Mouse (Mus musculus) E14TG2a.4 (cell line): ENCODE results near the gene Srm.

ENCODE experiments used
- H3K27me3 ChIP-seq: 2 replicates; pipeline ENCODE4 v1.6.1; 2014; ENCODE audit warnings: low read length, control low read depth; ENCODE audit not compliant: insufficient read depth
- H3K36me3 ChIP-seq: 2 replicates; pipeline ENCODE4 v1.6.1; 2014; ENCODE audit warnings: low read length, control low read depth; ENCODE audit not compliant: insufficient read depth
- H3K4me1 ChIP-seq: replicated peaks from 2 replicates; pipeline ENCODE4 v1.6.1; 2014; ENCODE audit warnings: low read depth, low read length, control low read depth
- H3K4me3 ChIP-seq: replicated peaks from 2 replicates; pipeline ENCODE4 v1.5.1; 2014; ENCODE audit warnings: mild to moderate bottlenecking, low read length
- H3K9me3 ChIP-seq: 2 replicates; pipeline ENCODE4 v1.6.1; 2014; ENCODE audit warnings: low read length, control low read depth
- CTCF ChIP-seq: conservative IDR thresholded peaks from 2 replicates; pipeline ENCODE4 v1.5.1; 2014; ENCODE audit warnings: low read length
- NANOG ChIP-seq: IDR thresholded peaks from 2 replicates; pipeline ENCODE4 v1.6.1; 2014; ENCODE audit warnings: borderline replicate concordance, low read length, mixed read lengths
- POU5F1 ChIP-seq: IDR thresholded peaks from 2 replicates; pipeline ENCODE4 v1.6.1; 2014; ENCODE audit warnings: low read length, borderline replicate concordance

Srm gene

DNA sequence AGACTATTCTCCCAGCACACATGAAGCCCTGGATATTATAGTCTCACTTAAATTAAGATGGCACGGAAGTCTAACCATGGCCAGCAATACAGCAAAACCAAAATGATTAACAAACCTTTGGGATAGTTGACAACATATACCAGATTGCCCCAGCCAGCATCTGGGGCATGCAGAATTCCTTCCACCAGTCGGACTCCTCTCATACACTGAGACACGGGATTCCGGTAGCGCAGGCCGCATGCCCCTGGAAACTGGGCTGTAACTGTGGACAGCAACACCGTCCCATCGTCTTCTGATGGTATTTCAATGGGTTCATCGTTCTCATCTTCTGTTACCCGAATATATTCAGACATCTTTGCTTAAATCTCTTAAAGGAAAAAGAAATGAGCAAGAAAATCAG lies 33.7 kb downstream of the Srm start:
- Histone ChIP-seq H3K27me3 (no peaks in the 10 kb centered on the region), H3K4me3 (peak overlapping the region; percentile 98), H3K9me3 (no peaks in the 10 kb centered on the region), H3K36me3 (peaks cover 54% of the 10 kb centered on the region), H3K4me1 (peaks cover 73% of the 10 kb centered on the region)
- TF ChIP-seq POU5F1 (no peak), CTCF (no peak), NANOG (no peak)

GRCm38 (mm10) chr4:148625756-148626622 lies 34.7 kb downstream of the Srm start:
- TF ChIP-seq POU5F1 (no peak), CTCF (no peak), NANOG (no peak)
- no peaks in the 10 kb centered on the region for H3K9me3 ChIP-seq
- H3K36me3 ChIP-seq: peaks cover 44% of the 10 kb centered on the region
- H3K4me3 ChIP-seq: peak overlapping the region; percentile 98
- H3K4me1 ChIP-seq: peaks cover 65% of the 10 kb centered on the region
- no peaks in the 10 kb centered on the region for H3K27me3 ChIP-seq

- no peak for TF ChIP-seq POU5F1
- Histone ChIP-seq H3K4me3 (peak within 1 kb of the TSS; percentile 98), H3K27me3 (no peaks in the 10 kb centered on the region), H3K9me3 (no peaks in the 10 kb centered on the region), H3K36me3 (peaks cover 37% of the 10 kb centered on the region), H3K4me1 (peaks cover 59% of the 10 kb centered on the region)
These were observed 35.4 kb downstream of the Srm start, which contains the start of gene Tardbp for GRCm38 (mm10) chr4:148626623-148627185. Gene Tardbp (minus strand): TSS chr4:148627019.

GRCm38 (mm10) chr4:148627246-148627645 lies 35.9 kb downstream of the Srm start:
- Histone ChIP-seq H3K4me1 (peaks cover 59% of the 10 kb centered on the region), H3K27me3 (no peaks in the 10 kb centered on the region), H3K9me3 (no peaks in the 10 kb centered on the region), H3K36me3 (peaks cover 31% of the 10 kb centered on the region), H3K4me3 (peak overlapping the region; percentile 98)
- TF ChIP-seq POU5F1: no peak
- TF ChIP-seq NANOG: no peak
- no peak for TF ChIP-seq CTCF

DNA sequence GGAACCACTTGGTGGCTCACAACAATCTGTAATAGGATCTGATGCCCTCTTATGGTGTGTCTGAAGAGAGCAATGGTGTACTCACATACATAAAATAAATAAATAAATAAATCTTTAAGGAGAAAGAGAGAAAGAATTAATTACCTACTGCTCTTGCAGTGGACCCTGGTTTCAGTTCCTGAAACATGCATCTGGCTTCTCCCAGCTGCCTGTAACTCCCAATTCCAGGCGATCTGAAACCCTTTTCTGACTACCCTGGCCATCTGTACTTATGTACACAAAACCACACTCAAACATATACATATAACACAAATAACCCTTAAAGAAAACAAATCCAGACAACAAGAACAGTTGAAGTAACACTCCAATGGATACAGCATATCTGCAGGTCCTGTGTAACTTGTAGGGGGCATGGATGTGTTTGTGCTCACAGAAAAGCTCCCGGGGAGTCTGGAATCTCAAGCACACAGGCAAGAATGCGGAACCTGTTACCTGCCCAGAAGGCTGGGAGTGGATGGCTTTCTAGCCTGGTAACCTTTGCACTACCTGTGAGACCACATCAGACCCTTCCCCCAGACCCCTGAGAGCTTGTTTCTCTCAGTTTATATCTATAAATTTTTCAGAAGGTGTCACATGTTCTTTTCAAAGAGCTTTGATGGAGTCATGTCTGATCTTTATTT lies 40.9 kb downstream of the Srm start:
- TF ChIP-seq CTCF (no peak), POU5F1 (no peak), NANOG (no peak)
- Histone ChIP-seq H3K27me3 (no peaks in the 10 kb centered on the region), H3K9me3 (no peaks in the 10 kb centered on the region), H3K36me3 (no peaks in the 10 kb centered on the region), H3K4me3 (no peak overlapping the region), H3K4me1 (peaks cover 48% of the 10 kb centered on the region)

DNA sequence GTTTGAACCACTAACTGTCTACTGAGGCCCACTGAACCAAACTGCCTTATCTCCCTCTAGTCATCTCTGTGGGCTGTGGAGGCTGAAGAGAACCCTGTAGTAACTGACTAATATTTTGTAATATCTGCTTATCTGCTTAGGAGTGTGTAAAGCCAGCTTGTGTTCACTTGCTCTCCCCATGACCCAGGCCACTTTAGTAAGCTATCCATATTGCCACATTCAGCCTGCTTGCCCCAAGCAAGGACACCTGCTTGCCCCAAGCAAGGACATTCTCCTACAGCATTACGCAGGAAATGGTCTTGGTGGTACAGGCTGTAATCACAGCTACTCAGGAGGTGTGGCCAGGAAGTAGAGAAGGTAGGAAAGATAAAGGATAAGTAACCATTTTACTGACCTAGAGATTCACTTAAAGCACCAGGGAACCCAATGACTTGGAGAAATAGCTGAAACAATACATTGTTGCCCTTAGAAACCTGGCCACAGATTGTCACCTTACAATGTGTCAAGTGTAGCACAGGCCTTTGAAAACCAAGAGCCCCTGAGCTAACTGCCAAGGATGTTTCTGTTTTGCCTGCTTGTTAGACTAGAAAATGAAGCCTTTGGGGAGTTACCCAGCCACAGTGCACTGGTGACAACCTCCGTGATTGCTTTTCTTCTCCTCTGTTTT lies 42.2 kb downstream of the Srm start:
- Histone ChIP-seq H3K4me1 (peaks cover 40% of the 10 kb centered on the region), H3K27me3 (no peaks in the 10 kb centered on the region), H3K36me3 (no peaks in the 10 kb centered on the region), H3K4me3 (no peak overlapping the region), H3K9me3 (no peaks in the 10 kb centered on the region)
- TF ChIP-seq POU5F1: no peak
- no peak for TF ChIP-seq CTCF
- TF ChIP-seq NANOG: no peak

GRCm38 (mm10) chr4:148635309-148635708 lies 44.0 kb downstream of the Srm start:
- Histone ChIP-seq H3K27me3 (no peaks in the 10 kb centered on the region), H3K4me3 (no peak overlapping the region), H3K4me1 (peaks cover 30% of the 10 kb centered on the region), H3K9me3 (no peaks in the 10 kb centered on the region), H3K36me3 (no peaks in the 10 kb centered on the region)
- TF ChIP-seq CTCF: no peak
- TF ChIP-seq POU5F1: no peak
- TF ChIP-seq NANOG: no peak

DNA sequence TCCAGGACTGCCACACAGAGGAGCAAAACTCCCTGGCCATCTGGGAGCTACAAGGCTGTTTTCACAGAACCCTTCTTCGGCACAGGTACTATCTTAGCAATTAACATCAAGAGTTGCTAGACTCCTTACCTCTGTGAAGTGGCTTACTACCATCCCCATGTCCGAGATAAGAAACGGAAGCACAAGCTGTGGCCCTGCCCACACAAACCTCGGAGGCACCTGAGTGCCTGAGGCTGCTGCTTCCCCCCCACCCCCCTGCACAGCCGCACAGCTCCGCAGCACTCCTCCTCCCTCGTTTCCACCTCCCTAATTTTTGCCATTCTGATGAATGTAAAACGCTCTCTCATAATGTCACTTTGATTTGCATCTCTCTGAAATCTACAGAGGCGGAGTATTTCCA lies 47.0 kb downstream of the Srm start:
- Histone ChIP-seq H3K27me3 (no peaks in the 10 kb centered on the region), H3K4me1 (peaks cover 15% of the 10 kb centered on the region), H3K9me3 (no peaks in the 10 kb centered on the region), H3K36me3 (no peaks in the 10 kb centered on the region), H3K4me3 (peak overlapping the region; percentile 57)
- TF ChIP-seq NANOG: no peak
- TF ChIP-seq POU5F1: no peak
- TF ChIP-seq CTCF: no peak
